Mouse (Mus musculus) limb, embryonic 14.5 days (tissue): ENCODE data around the gene Fam107b. TPM values are rescaled to one million over a fixed set of nuclear protein-coding genes. Genes with fewer than 3 reads are reported as not detected.

Source experiments
- ATAC-seq: fragments of 200-750 bp; cut with Nextera tagmentation; 2 replicates; pipeline ENCODE4 v1.8.0; 2017; ENCODE audit warnings: low read depth, moderate number of reproducible peaks, moderate TSS enrichment; ENCODE audit not compliant: low FRiP score
- DNase-seq: peaks from one replicate; pipeline ENCODE4 v3.0.0-alpha.2; 2015; ENCODE audit warnings: low spot score
- H3K27ac ChIP-seq: fragments of 300-500 bp; sonication (generic); replicated peaks from 2 replicates; pipeline ENCODE4 v1.5.1; 2014; ENCODE audit warnings: low read depth, mild to moderate bottlenecking, low read length, moderate library complexity, mixed read lengths
- H3K27me3 ChIP-seq: fragments of 300-500 bp; sonication (generic); 2 replicates; pipeline ENCODE4 v1.6.1; 2014; ENCODE audit warnings: low read length, mixed read lengths; ENCODE audit not compliant: control insufficient read depth, insufficient read depth
- H3K36me3 ChIP-seq: fragments of 300-500 bp; sonication (generic); 2 replicates; pipeline ENCODE4 v1.6.1; 2014; ENCODE audit warnings: mild to moderate bottlenecking, low read length, moderate library complexity, mixed read lengths; ENCODE audit not compliant: control insufficient read depth, insufficient read depth
- H3K4me1 ChIP-seq: fragments of 300-500 bp; sonication (generic); 2 replicates; pipeline ENCODE4 v1.6.1; 2014; ENCODE audit warnings: antibody characterized with exemption, low read length, mixed read lengths; ENCODE audit not compliant: control insufficient read depth, insufficient read depth
- H3K4me2 ChIP-seq: fragments of 300-500 bp; sonication (generic); replicated peaks from 2 replicates; pipeline ENCODE4 v1.6.1; 2014; ENCODE audit warnings: low read depth, mild to moderate bottlenecking, low read length, moderate library complexity; ENCODE audit not compliant: severe bottlenecking
- H3K4me3 ChIP-seq: fragments of 300-500 bp; sonication (generic); replicated peaks from 2 replicates; pipeline ENCODE4 v1.5.1; 2014; ENCODE audit warnings: low read length
- H3K9ac ChIP-seq: fragments of 300-500 bp; sonication (generic); 2 replicates; pipeline ENCODE4 v1.6.1; 2014; ENCODE audit warnings: mild to moderate bottlenecking, low read depth, low read length, moderate library complexity; ENCODE audit not compliant: severe bottlenecking
- H3K9me3 ChIP-seq: fragments of 300-500 bp; sonication (generic); 2 replicates; pipeline ENCODE4 v1.6.1; 2016; ENCODE audit warnings: low read length; ENCODE audit not compliant: control insufficient read depth
- POLR2A ChIP-seq: fragments of 200-500 bp; IDR thresholded peaks from 2 replicates; pipeline ENCODE4 v1.8.0; 2012; ENCODE audit warnings: inconsistent platforms, mild to moderate bottlenecking, moderate library complexity, borderline replicate concordance; ENCODE audit not compliant: insufficient read depth, insufficient read length; ENCODE audit errors: extremely low read depth
- WGBS: fragments of 180-500 bp; shearing (Covaris S2); extraction: QIAGEN DNeasy Blood & Tissue Kit; methylation state at CpG from one replicate; pipeline ENCODE4 v1.1.7; 2014; 5-methylcytosine and 5-hydroxymethylcytosine counted together
- polyA plus RNA-seq, 2 experiments: library from polyadenylated mRNA; depleted of rRNA in 1 of 2; stranded (reverse) in 1 of 2; unstranded in 1 of 2; fragments of >200 nt; fragmentation: Nextera tagmentation in 1 of 2; extraction: Ambion mirVana in 1 of 2; gene quantifications; 2 replicates each; pipeline versions ENCODE4 v1.2.1 to v1.2.3; 2012 to 2014

Gene Fam107b
- polyA plus RNA-seq, 2 experiments = 26.1 to 43.6 TPM

GRCm38 (mm10) chr2:3608868-3609854 lies 38.9 kb downstream of the Fam107b start:
- ATAC-seq (no peak), DNase-seq (no peak)
- no peak for TF ChIP-seq POLR2A
- Histone ChIP-seq H3K27ac (no peak overlapping the region), H3K4me1 (no peaks in the 10 kb centered on the region), H3K9me3 (no peaks in the 10 kb centered on the region), H3K4me3 (no peak overlapping the region), H3K27me3 (no peaks in the 10 kb centered on the region), H3K9ac (no peak overlapping the region), H3K4me2 (no peak overlapping the region), H3K36me3 (no peaks in the 10 kb centered on the region)
- WGBS = 47% methylated on average over 8 of the region's 8 CpGs

DNA sequence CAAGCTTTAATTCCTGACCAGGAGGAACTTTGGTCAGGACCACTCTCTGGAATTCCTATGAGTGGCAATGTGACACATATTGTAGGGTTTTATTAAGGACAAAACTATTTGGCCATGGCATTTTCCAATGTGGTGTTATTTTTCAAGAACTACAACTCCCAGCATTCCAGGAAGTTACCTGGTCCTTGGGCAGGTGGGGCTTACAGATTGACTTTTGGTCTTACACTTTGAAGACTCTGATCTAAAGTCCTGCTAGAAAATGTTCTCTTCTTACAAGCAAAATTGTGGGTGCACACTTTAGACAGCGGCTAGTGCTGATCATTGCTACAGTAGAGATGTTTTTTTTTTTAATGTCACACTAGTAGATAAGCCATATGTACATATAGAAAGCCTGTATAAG lies 48.2 kb downstream of the Fam107b start:
- H3K9ac ChIP-seq = no peak overlapping the region
- no peaks in the 10 kb centered on the region for H3K27me3 ChIP-seq
- peaks cover 5% of the 10 kb centered on the region for H3K4me1 ChIP-seq
- TF ChIP-seq POLR2A = no peak
- no peaks in the 10 kb centered on the region for H3K36me3 ChIP-seq
- no peaks in the 10 kb centered on the region for H3K9me3 ChIP-seq
- no peak for ATAC-seq
- no peak overlapping the region for H3K27ac ChIP-seq
- no peak overlapping the region for H3K4me3 ChIP-seq
- no peak for DNase-seq
- H3K4me2 ChIP-seq = no peak overlapping the region
- WGBS = 91% methylated on average over 1 of the region's 1 CpGs

GRCm38 (mm10) chr2:3621568-3621967 lies 51.3 kb downstream of the Fam107b start:
- Histone ChIP-seq H3K4me1 (peaks cover 5% of the 10 kb centered on the region), H3K9ac (no peak overlapping the region), H3K27ac (no peak overlapping the region), H3K36me3 (no peaks in the 10 kb centered on the region), H3K9me3 (no peaks in the 10 kb centered on the region), H3K27me3 (no peaks in the 10 kb centered on the region), H3K4me2 (no peak overlapping the region), H3K4me3 (no peak overlapping the region)
- ATAC-seq = no peak
- no peak for TF ChIP-seq POLR2A
- DNase-seq = no peak
- 70% methylated on average over 6 of the region's 6 CpGs for WGBS

GRCm38 (mm10) chr2:3622158-3622557 lies 51.9 kb downstream of the Fam107b start:
- H3K9me3 ChIP-seq = no peaks in the 10 kb centered on the region
- H3K4me1 ChIP-seq = peaks cover 5% of the 10 kb centered on the region
- H3K9ac ChIP-seq = no peak overlapping the region
- no peak for ATAC-seq
- H3K4me3 ChIP-seq = no peak overlapping the region
- no peaks in the 10 kb centered on the region for H3K27me3 ChIP-seq
- H3K4me2 ChIP-seq = no peak overlapping the region
- DNase-seq = no peak
- H3K36me3 ChIP-seq = no peaks in the 10 kb centered on the region
- no peak for TF ChIP-seq POLR2A
- H3K27ac ChIP-seq = no peak overlapping the region
- WGBS = 87% methylated on average over 2 of the region's 2 CpGs

- Histone ChIP-seq H3K27me3 (no peaks in the 10 kb centered on the region), H3K27ac (no peak overlapping the region), H3K4me1 (no peaks in the 10 kb centered on the region), H3K9ac (no peak overlapping the region), H3K4me3 (no peak overlapping the region), H3K36me3 (no peaks in the 10 kb centered on the region), H3K9me3 (no peaks in the 10 kb centered on the region), H3K4me2 (no peak overlapping the region)
- no peak for TF ChIP-seq POLR2A
- WGBS = 92% methylated on average over 7 of the region's 7 CpGs
- DNase-seq (no peak), ATAC-seq (no peak)
These were observed 53.1 kb downstream of the Fam107b start for GRCm38 (mm10) chr2:3623207-3623980.
